Mouse (Mus musculus) limb, embryonic 14.5 days (tissue): ENCODE measurements around the gene Nipal3. TPM values are rescaled to one million over a fixed set of nuclear protein-coding genes. Genes with fewer than 3 reads are reported as not detected.
A peak's percentile ranks its signal among the peaks of the same experiment; 100 is the strongest.

ENCODE experiments used
- ATAC-seq: fragments of 200-750 bp; cut with Nextera tagmentation; 2 replicates; pipeline ENCODE4 v1.8.0; 2017; ENCODE audit warnings: low read depth, moderate number of reproducible peaks, moderate TSS enrichment; ENCODE audit not compliant: low FRiP score
- DNase-seq: peaks from one replicate; pipeline ENCODE4 v3.0.0-alpha.2; 2015; ENCODE audit warnings: low spot score
- H3K27ac ChIP-seq: fragments of 300-500 bp; sonication (generic); replicated peaks from 2 replicates; pipeline ENCODE4 v1.5.1; 2014; ENCODE audit warnings: low read depth, mild to moderate bottlenecking, low read length, moderate library complexity, mixed read lengths
- H3K27me3 ChIP-seq: fragments of 300-500 bp; sonication (generic); 2 replicates; pipeline ENCODE4 v1.6.1; 2014; ENCODE audit warnings: low read length, mixed read lengths; ENCODE audit not compliant: control insufficient read depth, insufficient read depth
- H3K36me3 ChIP-seq: fragments of 300-500 bp; sonication (generic); 2 replicates; pipeline ENCODE4 v1.6.1; 2014; ENCODE audit warnings: mild to moderate bottlenecking, low read length, moderate library complexity, mixed read lengths; ENCODE audit not compliant: control insufficient read depth, insufficient read depth
- H3K4me1 ChIP-seq: fragments of 300-500 bp; sonication (generic); 2 replicates; pipeline ENCODE4 v1.6.1; 2014; ENCODE audit warnings: antibody characterized with exemption, low read length, mixed read lengths; ENCODE audit not compliant: control insufficient read depth, insufficient read depth
- H3K4me2 ChIP-seq: fragments of 300-500 bp; sonication (generic); replicated peaks from 2 replicates; pipeline ENCODE4 v1.6.1; 2014; ENCODE audit warnings: low read depth, mild to moderate bottlenecking, low read length, moderate library complexity; ENCODE audit not compliant: severe bottlenecking
- H3K4me3 ChIP-seq: fragments of 300-500 bp; sonication (generic); replicated peaks from 2 replicates; pipeline ENCODE4 v1.5.1; 2014; ENCODE audit warnings: low read length
- H3K9ac ChIP-seq: fragments of 300-500 bp; sonication (generic); 2 replicates; pipeline ENCODE4 v1.6.1; 2014; ENCODE audit warnings: mild to moderate bottlenecking, low read depth, low read length, moderate library complexity; ENCODE audit not compliant: severe bottlenecking
- H3K9me3 ChIP-seq: fragments of 300-500 bp; sonication (generic); 2 replicates; pipeline ENCODE4 v1.6.1; 2016; ENCODE audit warnings: low read length; ENCODE audit not compliant: control insufficient read depth
- POLR2A ChIP-seq: fragments of 200-500 bp; IDR thresholded peaks from 2 replicates; pipeline ENCODE4 v1.8.0; 2012; ENCODE audit warnings: inconsistent platforms, mild to moderate bottlenecking, moderate library complexity, borderline replicate concordance; ENCODE audit not compliant: insufficient read depth, insufficient read length; ENCODE audit errors: extremely low read depth
- WGBS: fragments of 180-500 bp; shearing (Covaris S2); extraction: QIAGEN DNeasy Blood & Tissue Kit; methylation state at CpG from one replicate; pipeline ENCODE4 v1.1.7; 2014; 5-methylcytosine and 5-hydroxymethylcytosine counted together
- polyA plus RNA-seq, 2 experiments: library from polyadenylated mRNA; depleted of rRNA in 1 of 2; stranded (reverse) in 1 of 2; unstranded in 1 of 2; fragments of >200 nt; fragmentation: Nextera tagmentation in 1 of 2; extraction: Ambion mirVana in 1 of 2; gene quantifications; 2 replicates each; pipeline versions ENCODE4 v1.2.1 to v1.2.3; 2012 to 2014

Nipal3 gene
- polyA plus RNA-seq, 2 experiments, result 1.4 to 4.7 TPM

GRCm38 (mm10) chr4:135514925-135515324 lies 20.1 kb upstream of the Nipal3 start:
- DNase-seq (no peak), ATAC-seq (no peak)
- H3K27ac ChIP-seq, result no peak overlapping the region
- no peak for TF ChIP-seq POLR2A
- no peak overlapping the region for H3K4me2 ChIP-seq
- WGBS, result 64% methylated on average over 14 of the region's 14 CpGs
- no peaks in the 10 kb centered on the region for H3K9me3 ChIP-seq
- H3K36me3 ChIP-seq, result no peaks in the 10 kb centered on the region
- no peaks in the 10 kb centered on the region for H3K27me3 ChIP-seq
- H3K4me1 ChIP-seq, result no peaks in the 10 kb centered on the region; the same call in 1 of the 2 replicates
- no peak overlapping the region for H3K9ac ChIP-seq
- no peak overlapping the region for H3K4me3 ChIP-seq

- no peaks in the 10 kb centered on the region for H3K27me3 ChIP-seq
- no peak overlapping the region for H3K9ac ChIP-seq
- H3K4me2 ChIP-seq, result no peak overlapping the region
- no peaks in the 10 kb centered on the region for H3K36me3 ChIP-seq
- TF ChIP-seq POLR2A, result no peak
- ATAC-seq, result no peak
- H3K4me3 ChIP-seq, result no peak overlapping the region
- 88% methylated on average over 7 of the region's 7 CpGs for WGBS
- no peak overlapping the region for H3K27ac ChIP-seq
- no peak for DNase-seq
- peaks cover 4% of the 10 kb centered on the region for H3K4me1 ChIP-seq
- H3K9me3 ChIP-seq, result no peaks in the 10 kb centered on the region
Measured at GRCm38 (mm10) chr4:135513865-135514264, 19.0 kb upstream of the Nipal3 start.

DNA sequence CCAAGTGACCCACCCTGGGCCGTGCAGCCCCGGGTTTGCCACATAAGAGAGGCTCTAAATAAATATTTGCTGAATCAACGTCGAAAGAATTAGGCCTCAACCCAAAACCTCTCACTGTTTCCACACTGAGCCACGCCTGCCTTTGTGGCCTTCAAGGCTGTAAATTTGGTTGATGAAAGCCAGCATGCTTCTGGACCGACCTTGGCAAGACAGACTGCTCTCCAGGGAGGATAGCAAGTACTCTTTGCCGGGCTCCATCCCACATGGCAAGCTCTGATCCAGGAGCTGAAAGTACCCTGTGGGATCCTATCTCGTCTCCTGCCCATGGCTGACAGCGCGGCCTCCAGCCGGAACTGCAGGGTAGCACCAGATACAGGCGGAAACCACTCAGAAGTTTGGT lies 14.7 kb upstream of the Nipal3 start:
- 53% methylated on average over 12 of the region's 12 CpGs for WGBS
- Histone ChIP-seq H3K4me1 (peaks cover 10% of the 10 kb centered on the region; the same call in 1 of the 2 replicates), H3K9me3 (no peaks in the 10 kb centered on the region), H3K36me3 (no peaks in the 10 kb centered on the region), H3K4me3 (no peak overlapping the region), H3K27me3 (no peaks in the 10 kb centered on the region), H3K4me2 (no peak overlapping the region), H3K9ac (no peak overlapping the region), H3K27ac (no peak overlapping the region)
- ATAC-seq, result no peak
- no peak for DNase-seq
- TF ChIP-seq POLR2A, result no peak

DNA sequence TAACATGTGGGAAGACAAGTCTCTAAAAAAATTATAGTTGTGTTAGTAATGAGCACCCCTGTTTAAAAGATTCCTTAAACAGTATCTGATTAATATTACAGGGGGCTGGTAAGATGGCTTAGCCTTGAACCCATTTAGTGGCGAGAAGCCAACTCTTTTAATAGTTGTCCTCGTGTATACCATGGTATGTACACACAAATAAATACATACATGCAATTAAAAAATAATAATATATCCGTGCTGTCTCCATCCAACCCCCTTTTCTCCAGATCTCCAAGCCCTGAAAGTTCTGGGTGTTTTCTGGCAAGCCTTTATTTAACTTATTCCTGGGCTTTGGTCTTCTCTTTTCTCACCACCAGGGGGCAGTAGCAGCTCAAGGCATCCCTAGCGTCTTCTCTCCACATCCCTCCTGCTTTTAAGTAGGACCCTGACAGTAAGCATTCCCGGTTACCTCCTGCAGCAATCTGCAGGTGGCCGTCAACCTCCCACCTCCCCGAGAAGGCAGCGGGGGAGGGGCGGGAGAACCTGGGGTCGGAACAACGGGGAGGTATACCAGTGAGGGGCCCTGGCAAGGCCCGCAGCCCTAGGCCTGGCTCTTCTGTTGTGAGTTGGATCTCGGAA lies 13.7 kb upstream of the Nipal3 start:
- H3K27me3 ChIP-seq, result no peaks in the 10 kb centered on the region
- 0 out of 2 replicates have a peak overlapping the region, but pooled peaks have one; percentile 16 for H3K4me3 ChIP-seq
- no peak for TF ChIP-seq POLR2A
- DNase-seq (peak; percentile 88), ATAC-seq (peak; percentile 41; the same call in 1 of the 2 replicates)
- peak overlapping the region; percentile 34; the same call in 1 of the 2 replicates for H3K9ac ChIP-seq
- no peaks in the 10 kb centered on the region for H3K9me3 ChIP-seq
- WGBS, result 13% methylated on average over 13 of the region's 13 CpGs
- no peak overlapping the region for H3K27ac ChIP-seq
- peaks cover 10% of the 10 kb centered on the region; the same call in 1 of the 2 replicates for H3K4me1 ChIP-seq
- peak overlapping the region; percentile 43 for H3K4me2 ChIP-seq
- H3K36me3 ChIP-seq, result no peaks in the 10 kb centered on the region

- H3K4me1 ChIP-seq, result peaks cover 10% of the 10 kb centered on the region; the same call in 1 of the 2 replicates
- H3K36me3 ChIP-seq, result no peaks in the 10 kb centered on the region
- no peak overlapping the region for H3K27ac ChIP-seq
- no peaks in the 10 kb centered on the region for H3K9me3 ChIP-seq
- H3K9ac ChIP-seq, result 0 out of 2 replicates have a peak overlapping the region, but pooled peaks have one; percentile 21
- no peak for TF ChIP-seq POLR2A
- WGBS, result 11% methylated on average over 22 of the region's 22 CpGs
- peak; percentile 61 for DNase-seq
- ATAC-seq, result no peak
- peak overlapping the region; percentile 21; the same call in 1 of the 2 replicates for H3K4me3 ChIP-seq
- H3K4me2 ChIP-seq, result peak overlapping the region; percentile 42
- no peaks in the 10 kb centered on the region for H3K27me3 ChIP-seq
Measured at GRCm38 (mm10) chr4:135507547-135508350, 12.9 kb upstream of the Nipal3 start.
